Mouse (Mus musculus) midbrain, embryonic 13.5 days (tissue): ENCODE measurements around the gene Sorl1. TPM values are rescaled to one million over a fixed set of nuclear protein-coding genes. Genes with fewer than 3 reads are reported as not detected.

ENCODE experiments used
- ATAC-seq: fragments of 200-750 bp; cut with Nextera tagmentation; 2 replicates; pipeline ENCODE4 v1.8.0; 2017; ENCODE audit warnings: mild to moderate bottlenecking, moderate TSS enrichment, moderate library complexity
- H3K27ac ChIP-seq: fragments of 300-500 bp; sonication (generic); 2 replicates; pipeline ENCODE4 v1.5.1; 2015; ENCODE audit warnings: inconsistent platforms, mild to moderate bottlenecking, moderate library complexity
- H3K27me3 ChIP-seq: fragments of 300-500 bp; sonication (generic); 2 replicates; pipeline ENCODE4 v1.6.1; 2015; ENCODE audit warnings: mild to moderate bottlenecking, inconsistent platforms
- H3K36me3 ChIP-seq: fragments of 300-500 bp; sonication (generic); 2 replicates; pipeline ENCODE4 v1.6.1; 2015; ENCODE audit warnings: mild to moderate bottlenecking, inconsistent platforms
- H3K4me1 ChIP-seq: fragments of 300-500 bp; sonication (generic); replicated peaks from 2 replicates; pipeline ENCODE4 v1.6.1; 2015; ENCODE audit warnings: inconsistent platforms
- H3K4me2 ChIP-seq: fragments of 300-500 bp; sonication (generic); replicated peaks from 2 replicates; pipeline ENCODE4 v1.6.1; 2015; ENCODE audit warnings: moderate library complexity, mild to moderate bottlenecking, inconsistent platforms
- H3K4me3 ChIP-seq: fragments of 300-500 bp; sonication (generic); replicated peaks from 2 replicates; pipeline ENCODE4 v1.5.1; 2015; ENCODE audit warnings: mild to moderate bottlenecking, inconsistent platforms
- H3K9ac ChIP-seq: fragments of 300-500 bp; sonication (generic); replicated peaks from 2 replicates; pipeline ENCODE4 v1.6.1; 2015; ENCODE audit warnings: mild to moderate bottlenecking, inconsistent platforms
- H3K9me3 ChIP-seq: fragments of 300-500 bp; sonication (generic); 2 replicates; pipeline ENCODE4 v1.6.1; 2016; ENCODE audit warnings: mild to moderate bottlenecking, inconsistent platforms
- WGBS: fragments of 180-500 bp; shearing (Covaris S2); methylation state at CpG from one replicate; pipeline ENCODE4 v1.1.7; 2015; 5-methylcytosine and 5-hydroxymethylcytosine counted together
- polyA plus RNA-seq: library from polyadenylated mRNA; unstranded; fragments of >200 nt; fragmentation: Nextera tagmentation; extraction: Ambion mirVana; gene quantifications from 2 replicates; pipeline ENCODE4 v1.2.1, GENCODE M21; 2015

The Sorl1 gene
- polyA plus RNA-seq, 1 experiment from 2014 or later: 5.4 TPM

- ATAC-seq: no peak
- H3K9ac ChIP-seq: no peak overlapping the region
- H3K36me3 ChIP-seq: no peaks in the 10 kb centered on the region
- WGBS: 76% methylated on average over 8 of the region's 8 CpGs
- no peak overlapping the region for H3K4me3 ChIP-seq
- H3K9me3 ChIP-seq: no peaks in the 10 kb centered on the region
- H3K27me3 ChIP-seq: no peaks in the 10 kb centered on the region
- peaks cover 38% of the 10 kb centered on the region for H3K4me1 ChIP-seq
- no peak overlapping the region for H3K4me2 ChIP-seq
- peak overlapping the region; percentile 49 for H3K27ac ChIP-seq
Observed at GRCm38 (mm10) chr9:41915571-41915970, 208.5 kb downstream of the Sorl1 start.

Other genes with a start within 250 kb of the Sorl1 start
- gene Sc5d, start 140.0 kb upstream of the Sorl1 start, polyA plus RNA-seq: 60.7 and 67.2 TPM in 2 replicates